21 mouse cellular contexts compared by ENCODE assay signal in the genomic region with DNA sequence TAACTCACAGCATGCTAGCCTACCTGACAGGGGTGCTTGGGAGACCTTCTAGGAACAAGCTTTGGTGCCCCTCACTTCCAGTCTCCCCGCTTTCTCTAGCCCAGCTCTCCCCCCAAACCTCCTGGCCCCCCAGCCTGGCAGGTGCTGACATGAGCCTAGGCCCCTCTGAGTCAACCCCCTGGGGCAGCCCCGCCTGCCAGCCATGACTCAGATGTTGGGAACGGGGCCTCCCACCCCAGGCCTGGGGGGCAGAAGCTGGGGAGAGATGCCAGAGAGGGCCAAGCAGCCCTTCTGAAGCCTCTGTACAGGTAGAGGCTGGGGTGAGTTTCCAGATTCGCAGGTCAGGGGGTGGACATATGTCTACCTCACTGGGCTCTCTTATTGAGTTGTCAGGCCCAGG. TPM values are rescaled to one million over a fixed set of nuclear protein-coding genes. Genes with fewer than 3 reads are reported as not detected.
DNase-seq lines count a peak whose midpoint lies in the region; ATAC-seq and TF ChIP-seq lines count a peak whose summit lies in the region.
"Had no signal": no experiment of that assay in that cellular context is flagged by ENCODE, and none has a peak within 500 bp of the region (broad histone marks: within the 10 kb centered on the region; RNA-seq: fewer than 3 reads in every experiment).

No protein-coding gene starts in this region.

- no peak overlapping the region; the same call in 1 of the 2 replicates for H3K4me2 ChIP-seq in lung, embryonic 15.5 days
- H3K4me2 ChIP-seq in embryonic facial prominence, embryonic 14.5 days (ENCODE audit: low read depth, low read length), result peak overlapping the region; percentile 41
- H3K4me2 ChIP-seq in stomach, embryonic 16.5 days (ENCODE audit: low read depth, low read length), result peak overlapping the region; percentile 50
- H3K4me2 ChIP-seq: forebrain, embryonic 12.5 days; hindbrain, embryonic 15.5 days; liver, embryonic 11.5 days had no signal

- 0 out of 2 replicates have a peak, but pooled peaks cover 3% of the 10 kb centered on the region for H3K27me3 ChIP-seq in lung, embryonic 15.5 days
- peaks cover 33% of the 10 kb centered on the region for H3K27me3 ChIP-seq in E14TG2a.4 (ENCODE audit: insufficient read depth, low read length)
- no peaks in the 10 kb centered on the region for H3K27me3 ChIP-seq in embryonic facial prominence, embryonic 14.5 days (replicated peaks; ENCODE audit: control insufficient read depth, insufficient read depth, low read length)
- H3K27me3 ChIP-seq in stomach, embryonic 16.5 days (ENCODE audit: control insufficient read depth, insufficient read depth, low read length), result no peaks in the 10 kb centered on the region

- no peak for TF ChIP-seq CTCF in E14TG2a.4 (conservative IDR thresholded peaks at IDR 0.05; ENCODE audit: low read length)

- no peak for DNase-seq in lung, postnatal 10 days
- peak; percentile 50 for DNase-seq in embryonic facial prominence, embryonic 14.5 days (ENCODE audit: low spot score)
- no peak for DNase-seq in left cerebral cortex, adult 8-10 months (ENCODE audit: low spot score in 2 of 2)
- DNase-seq: adrenal gland, adult 8-10 months; cerebellum, adult 11 months; cerebellum, postnatal 36 days; gastrocnemius, postnatal 25 days; heart, postnatal 10 days had no signal

- WGBS in lung, embryonic 15.5 days, result 78% methylated on average over 4 of the region's 4 CpGs
- 56% methylated on average over 4 of the region's 4 CpGs for WGBS in embryonic facial prominence, embryonic 14.5 days
- 77% methylated on average over 4 of the region's 4 CpGs for WGBS in stomach, embryonic 16.5 days

- no peaks in the 10 kb centered on the region for H3K9me3 ChIP-seq in lung, embryonic 15.5 days
- no peaks in the 10 kb centered on the region for H3K9me3 ChIP-seq in E14TG2a.4 (ENCODE audit: low read length)
- H3K9me3 ChIP-seq in embryonic facial prominence, embryonic 14.5 days (ENCODE audit: control insufficient read depth, low read length), result no peaks in the 10 kb centered on the region
- no peaks in the 10 kb centered on the region for H3K9me3 ChIP-seq in stomach, embryonic 16.5 days (replicated peaks; ENCODE audit: control insufficient read depth, low read length)
- H3K9me3 ChIP-seq: forebrain, embryonic 12.5 days; hindbrain, embryonic 15.5 days; megakaryocyte, embryonic 14.5 days had no signal

- H3K27ac ChIP-seq in lung, embryonic 15.5 days, result 0 out of 2 replicates have a peak overlapping the region, but pooled peaks have one; percentile 41
- H3K27ac ChIP-seq in embryonic facial prominence, embryonic 14.5 days (replicated peaks; ENCODE audit: low read depth, low read length), result peak overlapping the region; percentile 65
- peak overlapping the region; percentile 91 for H3K27ac ChIP-seq in stomach, embryonic 16.5 days (ENCODE audit: low read length)
- H3K27ac ChIP-seq: forebrain, embryonic 12.5 days; hindbrain, embryonic 15.5 days had no signal

- ATAC-seq in lung, embryonic 15.5 days (ENCODE audit: borderline replicate concordance, extremely low read depth, low FRiP score, low TSS enrichment), result no peak
- ATAC-seq in embryonic facial prominence, embryonic 14.5 days (ENCODE audit: low read depth), result peak; percentile 48; the same call in 1 of the 2 replicates
- ATAC-seq in stomach, embryonic 16.5 days (ENCODE audit: insufficient read depth, low FRiP score), result peak; percentile 27; the same call in 1 of the 2 replicates
- ATAC-seq in monocyte, adult 5-6 weeks (replicated peaks; ENCODE audit: insufficient number of reproducible peaks, low FRiP score, low TSS enrichment, poor library complexity, severe bottlenecking), result no peak
- ATAC-seq: midbrain, embryonic 16.5 days had no signal

- H3K9ac ChIP-seq in lung, embryonic 15.5 days, result no peak overlapping the region
- H3K9ac ChIP-seq in embryonic facial prominence, embryonic 14.5 days (ENCODE audit: low read depth, low read length), result no peak overlapping the region
- peak overlapping the region; percentile 53; the same call in 1 of the 2 replicates for H3K9ac ChIP-seq in stomach, embryonic 16.5 days (ENCODE audit: low read length)
- H3K9ac ChIP-seq: forebrain, embryonic 12.5 days; hindbrain, embryonic 15.5 days had no signal

- H3K36me3 ChIP-seq in lung, embryonic 15.5 days, result no peaks in the 10 kb centered on the region
- no peaks in the 10 kb centered on the region for H3K36me3 ChIP-seq in E14TG2a.4 (ENCODE audit: insufficient read depth, low read length)
- H3K36me3 ChIP-seq in embryonic facial prominence, embryonic 14.5 days (ENCODE audit: control insufficient read depth, insufficient read depth, low read length), result no peaks in the 10 kb centered on the region
- H3K36me3 ChIP-seq in stomach, embryonic 16.5 days (ENCODE audit: control insufficient read depth, insufficient read depth, low read length), result 0 out of 2 replicates have a peak, but pooled peaks cover 4% of the 10 kb centered on the region
- H3K36me3 ChIP-seq: forebrain, embryonic 12.5 days; hindbrain, embryonic 15.5 days had no signal

- no peaks in the 10 kb centered on the region for H3K4me1 ChIP-seq in lung, embryonic 15.5 days
- peaks cover 56% of the 10 kb centered on the region for H3K4me1 ChIP-seq in E14TG2a.4 (replicated peaks; ENCODE audit: low read depth, low read length)
- H3K4me1 ChIP-seq in embryonic facial prominence, embryonic 14.5 days (ENCODE audit: control insufficient read depth, insufficient read depth, low read length), result no peaks in the 10 kb centered on the region
- H3K4me1 ChIP-seq in stomach, embryonic 16.5 days (ENCODE audit: control insufficient read depth, insufficient read depth, low read length), result no peaks in the 10 kb centered on the region
- H3K4me1 ChIP-seq: forebrain, embryonic 12.5 days; hindbrain, embryonic 15.5 days had no signal

- no peak overlapping the region for H3K4me3 ChIP-seq in lung, embryonic 15.5 days
- H3K4me3 ChIP-seq in E14TG2a.4 (replicated peaks; ENCODE audit: low read length), result peak overlapping the region; percentile 60
- H3K4me3 ChIP-seq in embryonic facial prominence, embryonic 14.5 days (ENCODE audit: low read depth, low read length), result no peak overlapping the region
- peak overlapping the region; percentile 21; the same call in 1 of the 2 replicates for H3K4me3 ChIP-seq in stomach, embryonic 16.5 days (replicated peaks; ENCODE audit: low read length)
- H3K4me3 ChIP-seq: forebrain, embryonic 12.5 days; hindbrain, embryonic 15.5 days; megakaryocyte, embryonic 14.5 days had no signal

RNA-seq across cellular contexts. Expression of a gene that starts 0.9 kb away (rescaled TPM):
- polyA plus RNA-seq in lung, embryonic 15.5 days (2015; fragmentation: Nextera tagmentation; extraction: Ambion mirVana), result 14.6 and 15.2 TPM in 2 replicates
- polyA plus RNA-seq in embryonic facial prominence, embryonic 14.5 days (2014; fragmentation: Nextera tagmentation; extraction: Ambion mirVana), result 30.0 and 33.5 TPM in 2 replicates
- polyA plus RNA-seq in stomach, embryonic 16.5 days (2015; fragmentation: Nextera tagmentation; extraction: Ambion mirVana), result 74.2 and 103 TPM in 2 replicates
- total RNA-seq in monocyte, adult 5-6 weeks (2017), result 14.0 to 17.9 TPM (median 14.2 TPM) in 3 replicates
- total RNA-seq in left cerebral cortex, adult 8-10 months (2022), result under 1 TPM in 1 of 4 experiments, not detected in 3; 0.57 TPM
- total RNA-seq: layer of hippocampus, postnatal 10 days; left cerebral cortex, postnatal 10 days; MEL had no signal

RNA-seq across cellular contexts. Expression of a gene that starts 18.0 kb away (rescaled TPM):
- polyA plus RNA-seq in lung, embryonic 15.5 days (2015; fragmentation: Nextera tagmentation; extraction: Ambion mirVana), result 5.3 and 5.8 TPM in 2 replicates
- 6.6 and 10.3 TPM in 2 replicates for polyA plus RNA-seq in embryonic facial prominence, embryonic 14.5 days (2014; fragmentation: Nextera tagmentation; extraction: Ambion mirVana)
- 4.9 and 5.1 TPM in 2 replicates for polyA plus RNA-seq in stomach, embryonic 16.5 days (2015; fragmentation: Nextera tagmentation; extraction: Ambion mirVana)
- 0.10 TPM in 1 of 3 replicates, not detected in the others for total RNA-seq in monocyte, adult 5-6 weeks (2017)
- 10 to 100 TPM; 64.5 to 81.0 (median 79.2) TPM for total RNA-seq in left cerebral cortex, adult 8-10 months (2022)
- total RNA-seq: gastrocnemius, postnatal 25 days; heart, adult 8-10 months had no signal

RNA-seq across cellular contexts. Expression of a gene that starts 21.5 kb away (rescaled TPM):
- polyA plus RNA-seq in lung, embryonic 15.5 days (2015; fragmentation: Nextera tagmentation; extraction: Ambion mirVana), result 12.8 and 15.1 TPM in 2 replicates
- polyA plus RNA-seq in embryonic facial prominence, embryonic 14.5 days (2014; fragmentation: Nextera tagmentation; extraction: Ambion mirVana), result 4.0 and 4.4 TPM in 2 replicates
- polyA plus RNA-seq in stomach, embryonic 16.5 days (2015; fragmentation: Nextera tagmentation; extraction: Ambion mirVana), result 14.1 and 14.7 TPM in 2 replicates
- total RNA-seq in monocyte, adult 5-6 weeks (2017), result 9.1 to 25.0 TPM (median 12.5 TPM) in 3 replicates
- 1 to 10 TPM; 2.3 to 2.6 (median 2.5) TPM for total RNA-seq in left cerebral cortex, adult 8-10 months (2022)

RNA-seq across cellular contexts. Expression of a gene that starts 38.7 kb away (rescaled TPM):
- 6.4 and 6.5 TPM in 2 replicates for polyA plus RNA-seq in lung, embryonic 15.5 days (2015; fragmentation: Nextera tagmentation; extraction: Ambion mirVana)
- 3.7 and 5.0 TPM in 2 replicates for polyA plus RNA-seq in embryonic facial prominence, embryonic 14.5 days (2014; fragmentation: Nextera tagmentation; extraction: Ambion mirVana)
- polyA plus RNA-seq in stomach, embryonic 16.5 days (2015; fragmentation: Nextera tagmentation; extraction: Ambion mirVana), result 22.5 and 26.2 TPM in 2 replicates
- total RNA-seq in monocyte, adult 5-6 weeks (2017), result not detected in 3 replicates
- not detected for total RNA-seq in left cerebral cortex, adult 8-10 months (2022)
- total RNA-seq: gastrocnemius, postnatal 25 days; layer of hippocampus, postnatal 10 days; left cerebral cortex, postnatal 10 days had no signal

RNA-seq across cellular contexts. Expression of a gene that starts 43.3 kb away (rescaled TPM):
- polyA plus RNA-seq in lung, embryonic 15.5 days (2015; fragmentation: Nextera tagmentation; extraction: Ambion mirVana), result 70.1 and 70.6 TPM in 2 replicates
- 64.5 and 74.8 TPM in 2 replicates for polyA plus RNA-seq in embryonic facial prominence, embryonic 14.5 days (2014; fragmentation: Nextera tagmentation; extraction: Ambion mirVana)
- 56.0 and 59.4 TPM in 2 replicates for polyA plus RNA-seq in stomach, embryonic 16.5 days (2015; fragmentation: Nextera tagmentation; extraction: Ambion mirVana)
- total RNA-seq in monocyte, adult 5-6 weeks (2017), result 1.4 to 6.9 TPM (median 1.5 TPM) in 3 replicates
- 10 to 100 TPM; 48.4 to 57.7 (median 52.3) TPM for total RNA-seq in left cerebral cortex, adult 8-10 months (2022)

Comparison
In these comparisons a context has a peak if more than half of its experiments do, and no peak if none do; other contexts are left out.
1. ATAC-seq: peak in embryonic facial prominence, embryonic 14.5 days (single experiment) and stomach, embryonic 16.5 days (single experiment); none in lung, embryonic 15.5 days (single experiment) and monocyte, adult 5-6 weeks (single experiment).
2. H3K27ac ChIP-seq: peak in every context shown above with its lines; median percentile 91 in stomach, embryonic 16.5 days; 65 in embryonic facial prominence, embryonic 14.5 days; 41 in lung, embryonic 15.5 days.
3. H3K4me3 ChIP-seq: peak in E14TG2a.4 (single experiment) and stomach, embryonic 16.5 days (single experiment); none in lung, embryonic 15.5 days (single experiment) and embryonic facial prominence, embryonic 14.5 days (single experiment).